Mouse (Mus musculus) cerebellum, postnatal 36 days (tissue): ENCODE results near the gene Arhgap10.
A peak's percentile ranks its signal among the peaks of the same experiment; 100 is the strongest.

Source experiments
- DNase-seq, 2 experiments: peaks; one replicate each; pipeline ENCODE4 v3.0.0; 2021 to 2022; ENCODE audit warnings: mixed read lengths in 2 of 2

Arhgap10 gene

GRCm38 (mm10) chr8:77515786-77516185 is 2.0 kb downstream of the Arhgap10 start:
- DNase-seq, result peak; percentile 47 to 57

DNA sequence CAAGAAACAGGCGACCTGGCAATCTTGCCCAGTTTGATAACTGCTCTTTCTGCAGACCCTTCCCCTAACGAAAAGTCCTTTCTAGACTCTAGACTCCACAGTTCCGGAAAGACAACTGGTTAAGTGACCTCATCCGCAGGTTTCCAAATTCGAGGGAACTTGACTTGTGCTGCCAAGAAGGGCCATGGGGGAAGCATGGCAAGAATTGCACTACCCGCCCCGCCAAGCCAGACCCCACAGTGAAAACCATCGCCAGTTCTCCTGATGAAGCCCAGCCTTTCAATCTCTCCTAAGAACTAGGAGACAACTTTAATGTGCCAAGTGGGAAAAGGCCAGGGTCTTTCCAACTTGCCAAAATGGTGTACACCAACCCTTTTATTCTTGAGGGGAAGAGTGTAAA is 2.6 kb downstream of the Arhgap10 start:
- DNase-seq, result peak in 1 of 2 experiments; percentile 11

DNA sequence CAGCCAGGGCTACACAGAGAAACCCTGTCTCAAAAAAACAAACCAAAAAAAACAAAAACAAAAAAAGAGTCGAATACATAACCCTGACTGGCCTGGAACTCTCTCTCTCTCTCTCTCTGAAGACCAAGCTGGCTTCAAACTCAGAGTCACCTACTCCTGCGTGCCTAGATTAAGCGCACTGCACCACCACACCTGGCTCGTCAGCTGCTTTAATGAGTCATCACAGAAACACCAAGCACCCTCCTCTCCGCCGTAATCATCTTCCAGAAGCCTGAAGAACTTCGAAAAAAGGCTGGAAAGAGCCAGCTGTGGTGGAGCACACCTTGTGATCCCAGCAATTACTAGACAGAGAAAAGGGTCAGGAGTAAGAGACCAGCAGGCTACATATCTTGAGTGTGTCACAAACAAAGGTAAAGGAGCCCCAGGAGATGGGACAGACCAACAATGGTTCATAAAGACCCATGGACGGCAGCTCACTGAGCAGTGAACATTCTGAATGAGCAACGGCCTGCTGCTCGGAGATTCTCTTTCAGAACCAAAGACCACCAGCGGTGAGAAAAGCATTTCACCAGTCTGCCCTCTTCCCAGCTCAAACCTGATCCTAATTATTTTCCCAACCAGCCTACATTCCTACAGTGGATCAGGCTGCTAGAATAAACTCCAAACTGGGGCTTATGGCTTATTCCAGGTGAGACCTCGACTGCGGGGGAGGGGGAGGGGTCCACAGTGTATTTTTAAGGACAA is 5.8 kb downstream of the Arhgap10 start:
- DNase-seq, result no peak

DNA sequence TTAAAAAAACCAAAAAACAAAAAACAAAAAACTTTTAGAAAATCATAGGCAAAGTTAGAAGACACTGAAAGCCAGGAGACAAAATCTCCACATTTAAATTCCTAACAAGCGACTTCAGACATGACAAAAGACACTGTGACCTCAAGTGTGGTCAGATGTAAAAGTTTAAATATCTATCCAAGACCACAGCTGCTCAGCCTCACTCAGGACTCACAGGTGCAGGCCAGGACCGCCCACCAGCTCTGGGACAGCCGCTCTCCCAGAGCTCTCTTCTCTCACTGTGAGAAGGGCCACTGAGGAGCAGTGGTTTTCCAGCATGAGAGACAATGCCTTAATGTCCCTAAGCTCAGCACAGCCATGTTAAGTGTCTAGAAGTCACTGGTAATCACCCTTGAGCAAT is 7.3 kb downstream of the Arhgap10 start:
- DNase-seq, result no peak

DNA sequence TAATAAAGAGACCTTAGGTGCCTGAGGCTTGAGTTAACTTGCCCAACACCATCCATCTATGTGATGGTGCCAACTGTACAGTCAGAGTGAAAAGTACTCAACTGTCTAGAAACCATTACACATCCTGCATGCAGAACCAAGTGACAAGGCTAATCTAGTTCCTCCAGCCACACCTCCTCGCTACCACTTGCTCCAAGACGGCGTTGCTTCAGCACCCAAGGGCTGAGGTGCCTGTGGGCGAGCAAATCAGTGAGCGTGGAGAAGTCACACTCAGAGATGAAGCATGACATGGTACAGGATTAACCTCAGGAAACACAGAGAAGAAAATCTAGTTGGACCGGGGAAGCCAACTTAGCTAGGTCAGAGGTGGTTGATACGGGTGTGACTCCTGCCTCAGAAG is 8.7 kb downstream of the Arhgap10 start:
- no peak for DNase-seq

DNA sequence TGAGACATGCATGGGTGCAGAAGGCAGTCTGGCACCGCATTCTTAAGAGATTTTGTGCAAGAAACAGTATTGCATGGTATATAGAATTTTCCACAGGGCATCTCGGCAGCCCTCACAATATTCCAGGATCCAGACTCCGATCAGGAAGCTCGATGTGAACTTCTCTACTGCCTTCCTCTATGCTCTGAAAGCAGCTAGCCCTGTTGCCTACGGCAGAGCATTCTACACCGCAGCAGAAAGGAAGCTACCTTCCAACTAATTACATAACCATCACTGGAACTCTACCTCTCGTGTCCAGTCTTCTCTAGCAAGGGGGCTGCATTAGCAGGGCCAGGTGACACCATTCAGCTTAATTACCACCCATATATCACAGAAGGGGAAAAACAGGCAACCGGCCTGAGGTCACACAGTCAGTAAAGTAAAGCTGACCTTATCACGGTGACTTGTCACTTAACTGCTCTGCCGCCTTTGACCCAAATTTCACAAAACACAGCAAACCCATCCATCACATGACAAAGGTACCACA is 10.2 kb downstream of the Arhgap10 start:
- DNase-seq, result no peak

GRCm38 (mm10) chr8:77506539-77506938 is 11.2 kb downstream of the Arhgap10 start:
- DNase-seq, result no peak

DNA sequence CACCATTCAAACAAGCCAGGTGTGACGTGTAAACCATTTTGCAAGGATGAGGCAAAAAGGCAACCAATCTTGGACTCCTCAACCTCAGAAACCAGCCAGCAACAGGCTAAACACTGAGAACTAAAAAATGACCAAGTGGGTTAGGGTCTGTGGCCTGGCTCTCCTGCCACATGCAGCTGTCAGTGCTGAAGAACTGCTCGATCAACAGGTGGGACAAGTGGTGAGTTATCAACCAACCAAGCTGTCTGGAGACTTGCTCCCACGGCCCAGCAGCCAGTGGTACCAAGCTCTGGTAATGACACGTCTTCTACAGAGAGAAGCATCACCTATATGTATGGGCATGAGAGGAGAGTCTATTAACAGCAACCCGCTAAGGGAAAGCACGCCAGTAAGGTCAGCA is 15.2 kb downstream of the Arhgap10 start:
- DNase-seq, result no peak

DNA sequence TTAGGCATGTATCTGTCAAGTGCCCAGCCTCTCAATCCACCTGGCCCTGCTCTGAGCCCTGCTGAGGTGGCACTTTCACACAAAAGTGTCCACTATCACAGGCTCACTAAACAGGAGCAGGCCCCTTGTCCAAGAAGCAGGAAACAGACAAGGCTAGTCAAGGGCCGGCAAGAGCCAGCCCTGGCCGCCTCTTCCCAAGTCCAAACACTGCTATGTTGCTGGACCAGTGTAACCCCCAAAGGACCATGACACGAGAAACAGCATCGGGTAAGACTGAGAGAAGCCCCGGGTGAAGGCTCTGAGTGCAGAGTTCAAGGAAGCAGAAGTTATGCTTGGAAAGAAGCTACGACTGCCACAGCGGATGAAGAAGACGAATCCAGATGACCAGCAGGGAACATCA is 16.6 kb downstream of the Arhgap10 start:
- DNase-seq, result no peak

GRCm38 (mm10) chr8:77500264-77500663 is 17.5 kb downstream of the Arhgap10 start:
- no peak for DNase-seq

DNA sequence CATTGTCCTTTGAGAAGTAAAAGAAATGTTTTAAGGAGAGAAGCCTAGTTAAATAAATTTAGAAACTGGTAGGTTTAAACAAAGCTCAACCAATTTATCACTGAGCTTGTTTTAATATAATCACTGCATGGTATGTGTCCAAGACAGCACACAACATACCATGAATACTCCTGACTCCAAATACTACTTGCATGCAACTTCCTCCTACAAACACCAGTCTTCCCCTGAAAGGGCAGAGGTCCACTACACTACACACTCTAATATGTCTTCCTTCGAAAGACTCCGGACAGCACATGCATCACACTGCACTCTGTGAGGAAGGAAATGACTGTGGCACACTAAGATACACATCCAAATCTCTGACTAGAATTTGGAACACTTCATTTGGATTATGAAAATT is 20.3 kb downstream of the Arhgap10 start:
- DNase-seq, result no peak

GRCm38 (mm10) chr8:77496253-77496652 is 21.5 kb downstream of the Arhgap10 start:
- no peak for DNase-seq

DNA sequence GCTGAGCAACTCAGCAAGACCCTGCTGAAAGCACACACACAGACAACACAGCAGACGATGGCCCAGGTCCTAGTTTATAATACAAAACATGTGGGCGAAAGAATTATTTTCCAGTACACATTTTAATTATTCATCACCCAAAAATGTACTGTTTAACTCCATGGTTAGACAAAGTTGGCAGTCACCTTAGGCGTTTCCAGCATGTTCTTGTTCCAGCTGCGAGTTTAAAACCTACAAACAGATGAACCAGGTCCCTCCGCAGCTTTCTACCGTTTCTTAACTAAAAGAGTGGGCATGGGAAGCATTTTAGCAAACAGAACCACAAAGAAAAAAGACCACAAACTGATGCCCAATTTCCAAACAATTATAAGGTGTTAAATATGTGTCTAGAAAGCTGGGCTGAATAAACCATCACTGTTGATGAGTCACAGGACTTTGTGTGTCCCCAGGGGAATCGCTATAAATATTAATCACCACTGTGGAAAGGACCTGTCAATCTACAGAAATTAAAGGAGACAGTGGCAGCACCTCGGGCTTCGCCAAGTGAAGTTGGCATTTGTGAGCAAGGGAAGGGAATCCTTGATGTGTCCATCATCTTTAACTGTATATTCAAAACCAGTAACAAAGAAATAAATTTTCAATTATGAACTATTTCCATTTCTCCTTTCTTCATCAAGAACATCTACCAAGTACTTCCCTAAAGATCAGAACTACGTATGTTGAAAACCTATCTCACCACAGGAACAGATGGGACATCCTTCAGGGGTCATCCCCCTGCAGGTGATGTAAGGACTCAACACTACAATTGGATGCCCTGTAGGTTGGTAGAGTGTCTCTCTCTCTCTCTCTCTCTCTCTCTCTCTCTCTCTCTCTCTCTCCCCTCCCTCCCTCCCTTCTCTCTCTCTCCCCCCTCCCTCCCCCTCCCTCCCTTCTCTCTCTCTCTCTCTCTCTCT is 23.1 kb downstream of the Arhgap10 start:
- DNase-seq, result no peak

DNA sequence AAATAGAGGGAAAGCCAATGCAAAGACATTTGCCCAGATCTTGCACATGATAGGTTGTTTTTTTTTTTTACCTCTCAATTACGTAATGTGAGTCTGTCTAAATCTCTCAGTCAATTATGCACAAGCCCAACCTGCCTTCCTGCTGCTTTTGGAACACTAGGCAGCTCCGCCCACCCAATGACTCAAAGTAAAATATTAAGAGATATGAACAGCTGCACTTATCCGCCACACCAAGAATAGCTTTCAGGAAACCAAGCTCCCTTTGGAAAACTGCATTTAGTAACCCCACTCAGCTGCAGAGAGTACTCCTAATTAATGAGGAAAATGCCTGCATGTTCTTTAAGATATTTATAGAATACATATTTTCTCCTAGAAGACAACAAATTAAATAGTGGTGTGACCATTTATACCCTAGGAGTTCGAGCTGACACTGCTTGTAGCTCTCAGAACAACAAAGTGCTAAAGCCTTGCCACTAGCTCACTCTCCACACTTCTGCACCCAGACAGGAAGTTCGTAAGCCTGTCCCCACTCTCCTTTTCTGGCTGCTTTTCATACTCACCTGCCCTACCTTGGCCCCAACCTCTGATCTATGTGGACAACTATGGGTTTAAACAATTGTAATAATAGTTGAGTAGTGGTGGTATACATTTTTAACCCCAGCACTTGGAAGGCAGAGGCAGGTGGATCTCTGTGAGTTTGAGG is 25.2 kb downstream of the Arhgap10 start:
- no peak for DNase-seq

- DNase-seq, result no peak
Observed at GRCm38 (mm10) chr8:77491231-77491923, 26.4 kb downstream of the Arhgap10 start.

GRCm38 (mm10) chr8:77490095-77490781 is 27.5 kb downstream of the Arhgap10 start:
- no peak for DNase-seq

DNA sequence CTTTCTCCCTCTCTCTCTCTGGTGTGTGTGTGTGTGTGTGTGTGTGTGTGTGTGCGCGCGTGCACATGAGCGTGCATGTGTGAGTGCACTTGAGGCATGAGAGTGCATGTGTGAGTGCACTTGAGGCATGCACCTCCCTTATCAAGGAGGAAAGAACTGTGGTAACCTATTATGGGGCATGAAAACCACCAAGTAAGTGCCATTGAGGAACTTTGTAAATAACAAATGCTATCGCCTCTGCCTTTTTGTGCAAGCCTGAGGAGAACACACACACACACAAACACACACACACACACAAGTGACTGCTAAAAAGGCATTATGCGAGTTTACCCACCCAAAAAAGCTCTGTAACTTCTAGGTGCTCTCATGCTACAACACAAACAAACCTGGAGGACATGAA is 28.5 kb downstream of the Arhgap10 start:
- DNase-seq, result no peak

DNA sequence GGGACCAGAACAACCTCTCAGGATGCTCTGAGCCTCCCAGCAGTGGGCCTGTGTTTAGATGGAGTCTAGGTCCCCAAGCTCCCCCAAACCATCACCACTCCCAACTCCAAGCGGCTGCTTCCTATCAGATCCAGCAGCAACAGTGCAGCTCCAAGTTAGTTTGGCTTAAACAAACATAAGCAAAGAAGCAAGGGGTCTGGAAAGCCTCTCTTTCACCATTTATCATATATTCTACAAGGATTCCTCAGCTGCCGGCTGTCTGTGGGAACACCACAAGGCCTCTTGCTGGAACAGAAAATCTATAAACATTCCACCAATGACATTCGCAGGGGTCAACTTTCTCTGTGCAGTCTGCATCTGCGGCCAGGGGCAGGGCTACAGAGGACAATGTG is 29.5 kb downstream of the Arhgap10 start:
- no peak for DNase-seq

DNA sequence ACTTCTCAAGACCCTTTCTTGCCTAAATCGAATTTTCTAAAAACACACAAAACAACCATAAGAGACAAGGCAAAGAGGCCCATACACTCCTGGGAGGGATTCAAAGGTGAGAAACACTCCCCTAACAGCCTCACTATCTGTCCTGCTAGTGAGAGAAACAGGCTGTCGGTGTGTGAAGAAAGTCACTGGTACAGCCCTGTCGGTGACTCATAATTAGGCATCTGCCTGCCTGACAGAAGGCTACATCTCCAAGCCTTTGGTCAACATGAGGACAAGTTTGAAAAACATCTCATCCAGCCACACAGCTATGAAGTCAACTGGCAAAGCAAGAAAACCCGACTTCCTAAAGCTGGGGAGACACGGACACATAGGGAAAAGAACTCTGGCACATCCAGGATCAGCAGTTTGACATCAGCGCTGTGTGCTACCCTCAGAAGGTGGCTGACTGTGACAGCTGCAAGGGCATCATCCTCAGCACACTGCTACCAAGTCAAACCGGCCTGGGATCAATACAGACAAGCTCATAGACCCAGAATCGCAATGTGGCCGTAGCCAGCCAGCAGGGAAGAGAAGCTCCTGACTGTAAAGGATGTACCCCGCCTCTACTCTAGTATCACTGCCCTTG is 30.1 kb downstream of the Arhgap10 start:
- DNase-seq, result no peak

- no peak for DNase-seq
Observed at GRCm38 (mm10) chr8:77486749-77487148, 31.0 kb downstream of the Arhgap10 start.

DNA sequence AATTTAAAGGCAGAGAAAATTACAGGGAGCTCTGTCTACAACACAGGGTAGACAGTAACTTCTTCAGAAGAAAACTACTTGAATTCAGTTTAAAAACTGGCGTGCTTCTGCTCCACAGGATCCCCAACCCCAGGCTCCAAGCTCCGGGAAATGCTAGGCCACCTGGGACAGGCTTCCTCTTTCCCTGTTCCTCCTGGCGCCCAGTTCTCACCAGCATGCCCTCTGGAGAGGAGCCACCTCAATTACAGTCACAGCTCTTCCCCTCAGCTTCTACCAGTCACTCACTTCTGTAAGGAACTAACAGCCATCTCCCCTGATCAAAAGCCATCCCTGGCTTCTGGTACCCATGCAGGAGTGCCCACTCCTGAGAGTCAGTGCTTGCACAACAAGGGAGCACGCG is 32.9 kb downstream of the Arhgap10 start:
- DNase-seq, result peak in 1 of 2 experiments; percentile 25
